Mouse (Mus musculus) MEL (cell line): ENCODE measurements around the gene Id3.

Source experiments
- CTCF ChIP-seq, 3 experiments: IDR thresholded peaks in 2 of 3; conservative IDR thresholded peaks in 1 of 3; 2 replicates each; pipeline ENCODE4 v1.5.1; 2011 to 2012; ENCODE audit warnings: low read length in 3 of 3, low read depth in 2 of 3, mild to moderate bottlenecking in 2 of 3, improper control_type of control experiment in 1 of 3, inconsistent platforms in 1 of 3, mixed read lengths in 1 of 3, moderate library complexity in 1 of 3; ENCODE audit not compliant: control insufficient read depth in 1 of 3, insufficient read depth in 1 of 3, poor library complexity in 1 of 3, severe bottlenecking in 1 of 3
- GATA1 ChIP-seq: IDR thresholded peaks from 2 replicates; pipeline ENCODE4 v1.6.1; 2011; ENCODE audit warnings: low read depth, low read length, improper control_type of control experiment
- HCFC1 ChIP-seq: IDR thresholded peaks from 2 replicates; pipeline ENCODE4 v1.6.1; 2012; ENCODE audit warnings: low read depth, mild to moderate bottlenecking, inconsistent platforms, low read length, improper control_type of control experiment, moderate library complexity
- JUND ChIP-seq: IDR thresholded peaks from 2 replicates; pipeline ENCODE4 v1.6.1; 2011; ENCODE audit warnings: low read depth, mild to moderate bottlenecking, improper control_type of control experiment, low read length
- KAT2A ChIP-seq: conservative IDR thresholded peaks from 2 replicates; pipeline ENCODE4 v1.6.1; 2012; ENCODE audit warnings: low read depth, low read length, improper control_type of control experiment, inconsistent platforms
- NELFE ChIP-seq: IDR thresholded peaks from 2 replicates; pipeline ENCODE4 v1.6.1; 2011; ENCODE audit warnings: low read depth, low read length, improper control_type of control experiment
- POLR2A ChIP-seq, 2 experiments: IDR thresholded peaks; 2 replicates each; pipeline ENCODE4 v1.6.1; 2011 to 2012; ENCODE audit warnings: low read length in 2 of 2, mild to moderate bottlenecking in 2 of 2, control low read depth in 1 of 2, improper control_type of control experiment in 1 of 2, low read depth in 1 of 2, moderate library complexity in 1 of 2; ENCODE audit not compliant: control insufficient read depth in 1 of 2, insufficient read depth in 1 of 2, poor library complexity in 1 of 2
- SIN3A ChIP-seq: IDR thresholded peaks from 2 replicates; pipeline ENCODE4 v1.6.1; 2012; ENCODE audit warnings: low read length, improper control_type of control experiment, inconsistent platforms
- SMC3 ChIP-seq: IDR thresholded peaks from 2 replicates; pipeline ENCODE4 v1.6.1; 2011; ENCODE audit warnings: low read depth, low read length, improper control_type of control experiment
- TAL1 ChIP-seq: IDR thresholded peaks from 2 replicates; pipeline ENCODE4 v1.6.1; 2012; ENCODE audit warnings: mild to moderate bottlenecking, inconsistent platforms, low read length, moderate library complexity, mixed read lengths
- TCF12 ChIP-seq: IDR thresholded peaks from 2 replicates; pipeline ENCODE4 v1.6.1; 2014; ENCODE audit warnings: low read depth, mild to moderate bottlenecking, inconsistent platforms, low read length, improper control_type of control experiment, moderate library complexity
- USF1 ChIP-seq: IDR thresholded peaks from 2 replicates; pipeline ENCODE4 v1.6.1; 2014; ENCODE audit warnings: low read depth, mild to moderate bottlenecking, inconsistent platforms, low read length, improper control_type of control experiment, moderate library complexity
- ZNF384 ChIP-seq: IDR thresholded peaks from 2 replicates; pipeline ENCODE4 v1.6.1; 2012; ENCODE audit warnings: low read depth, mild to moderate bottlenecking, inconsistent platforms, low read length, improper control_type of control experiment

DNA sequence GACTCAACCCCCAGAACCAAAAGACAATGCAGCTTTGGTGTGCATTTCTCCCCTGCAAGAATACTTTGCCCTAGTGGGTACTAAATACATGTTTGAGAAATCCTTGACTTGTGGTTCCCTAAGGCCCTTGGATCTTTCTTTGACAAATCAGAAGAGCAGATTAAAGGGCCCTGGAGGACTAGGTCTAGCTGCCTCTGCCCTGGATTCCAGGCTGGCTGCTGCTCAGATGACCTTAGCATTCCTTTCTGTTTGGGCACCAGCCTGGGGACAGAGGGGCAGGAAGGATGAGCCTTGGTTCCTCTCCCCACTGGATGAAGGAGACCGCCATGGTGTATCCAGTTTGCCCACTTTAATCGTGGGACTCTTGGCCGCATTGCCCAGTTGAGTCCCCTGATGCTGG, 44.9 kb upstream of the Id3 start:
- TF ChIP-seq GATA1 (no peak), CTCF (IDR thresholded peaks at IDR 0.05 in 2 of 3, conservative IDR thresholded peaks at IDR 0.05 in 1 of 3; ENCODE audit: control insufficient read depth in 1 of 3, insufficient read depth in 1 of 3, low read depth in 2 of 3, low read length in 3 of 3, poor library complexity in 1 of 3, severe bottlenecking in 1 of 3) (no peak), POLR2A (IDR thresholded peaks at IDR 0.05; ENCODE audit: control insufficient read depth in 1 of 2, insufficient read depth in 1 of 2, low read depth in 1 of 2, low read length in 2 of 2, poor library complexity in 1 of 2) (no peak), TCF12 (no peak), ZNF384 (no peak), TAL1 (no peak), NELFE (no peak), USF1 (no peak), KAT2A (no peak), SMC3 (no peak), JUND (no peak), SIN3A (no peak), HCFC1 (no peak)
